Mouse (Mus musculus) lung, embryonic 15.5 days (tissue): Measurements from ENCODE around the gene Ube2g2. TPM values are rescaled to one million over a fixed set of nuclear protein-coding genes. Genes with fewer than 3 reads are reported as not detected.

ENCODE experiments used
- ATAC-seq: fragments of 200-750 bp; cut with Nextera tagmentation; 2 replicates; pipeline ENCODE4 v1.8.0; 2017; ENCODE audit warnings: moderate number of reproducible peaks, borderline replicate concordance; ENCODE audit not compliant: low FRiP score, low TSS enrichment; ENCODE audit errors: extremely low read depth
- H3K27ac ChIP-seq: fragments of 300-500 bp; sonication (generic); 2 replicates; pipeline ENCODE4 v1.5.1; 2015; ENCODE audit warnings: moderate library complexity, mild to moderate bottlenecking, inconsistent platforms
- H3K27me3 ChIP-seq: fragments of 300-500 bp; sonication (generic); 2 replicates; pipeline ENCODE4 v1.6.1; 2015; ENCODE audit warnings: inconsistent platforms
- H3K36me3 ChIP-seq: fragments of 300-500 bp; sonication (generic); 2 replicates; pipeline ENCODE4 v1.6.1; 2015; ENCODE audit warnings: inconsistent platforms
- H3K4me1 ChIP-seq: fragments of 300-500 bp; sonication (generic); 2 replicates; pipeline ENCODE4 v1.6.1; 2015; ENCODE audit warnings: inconsistent platforms
- H3K4me2 ChIP-seq: fragments of 300-500 bp; sonication (generic); 2 replicates; pipeline ENCODE4 v1.6.1; 2015; ENCODE audit warnings: inconsistent platforms, mild to moderate bottlenecking, moderate library complexity
- H3K4me3 ChIP-seq: fragments of 300-500 bp; sonication (generic); 2 replicates; pipeline ENCODE4 v1.5.1; 2015; ENCODE audit warnings: mild to moderate bottlenecking, inconsistent platforms
- H3K9ac ChIP-seq: fragments of 300-500 bp; sonication (generic); 2 replicates; pipeline ENCODE4 v1.6.1; 2015; ENCODE audit warnings: inconsistent platforms
- H3K9me3 ChIP-seq: fragments of 300-500 bp; sonication (generic); 2 replicates; pipeline ENCODE4 v1.6.1; 2016; ENCODE audit warnings: inconsistent platforms
- WGBS: fragments of 180-500 bp; shearing (Covaris S2); methylation state at CpG from one replicate; pipeline ENCODE4 v1.1.7; 2015; 5-methylcytosine and 5-hydroxymethylcytosine counted together
- polyA plus RNA-seq: library from polyadenylated mRNA; unstranded; fragments of >200 nt; fragmentation: Nextera tagmentation; extraction: Ambion mirVana; gene quantifications from 2 replicates; pipeline ENCODE4 v1.2.1, GENCODE M21; 2015

Ube2g2 gene
- 73.8 and 74.3 TPM in 2 replicates for polyA plus RNA-seq

DNA sequence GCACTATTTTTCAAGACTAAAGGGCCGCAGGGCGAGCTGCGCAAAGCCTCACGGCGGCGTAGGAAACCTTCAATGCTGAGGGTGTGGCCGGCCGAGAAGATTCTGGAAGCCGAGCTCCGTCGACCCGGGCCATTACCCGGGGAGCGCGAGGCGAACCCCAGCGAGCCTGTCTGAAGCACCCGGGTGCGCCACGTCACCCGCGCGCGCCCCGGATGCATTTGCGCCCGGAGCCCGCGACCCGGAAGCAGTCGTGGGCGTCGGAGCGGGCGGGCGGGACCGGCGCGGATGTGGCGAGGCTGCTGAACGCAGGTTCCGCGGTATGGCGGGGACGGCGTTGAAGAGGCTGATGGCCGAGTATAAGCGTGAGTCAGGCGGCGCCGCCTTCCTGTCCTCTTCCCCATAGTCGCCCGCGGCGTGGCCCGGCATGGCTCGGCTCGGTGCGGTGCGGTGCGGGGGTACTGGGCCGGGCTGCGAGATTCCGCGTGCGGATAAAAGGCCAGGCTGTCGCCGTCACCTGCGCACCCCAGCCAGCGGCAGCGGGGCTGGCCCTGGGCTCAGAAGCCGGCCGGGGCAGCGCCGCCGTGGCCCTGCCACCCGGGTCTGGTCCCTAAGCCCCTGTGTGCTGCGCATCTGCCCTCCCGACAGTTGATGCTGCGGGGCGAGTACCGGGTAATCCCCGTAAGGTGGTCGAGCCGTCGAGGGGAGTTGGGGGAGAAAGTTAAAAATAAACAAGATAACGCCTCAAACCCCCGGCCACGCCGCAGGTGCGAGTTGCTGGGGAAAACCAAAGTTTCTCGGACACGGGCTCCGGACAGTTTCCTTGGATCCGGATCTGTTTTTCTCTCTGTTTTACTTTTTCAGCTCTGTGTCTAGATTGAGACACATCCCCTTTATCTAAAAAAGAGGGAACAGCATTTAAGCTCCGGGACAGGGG lies at the start of gene Ube2g2:
Gene Ube2g2, plus strand, starts transcription at position 221 of the 934 bp plus-strand sequence.
- peak; percentile 95 for ATAC-seq
- H3K36me3 ChIP-seq = peaks cover 9% of the 10 kb centered on the region
- H3K4me1 ChIP-seq = peaks cover 34% of the 10 kb centered on the region
- H3K9ac ChIP-seq = peak within 1 kb of the TSS; percentile 93
- WGBS = under 1% methylated on average over 92 of the region's 96 CpGs
- H3K27ac ChIP-seq = peak within 1 kb of the TSS; percentile 87
- H3K4me2 ChIP-seq = peak within 1 kb of the TSS; percentile 74
- H3K9me3 ChIP-seq = no peaks in the 10 kb centered on the region
- no peaks in the 10 kb centered on the region for H3K27me3 ChIP-seq
- H3K4me3 ChIP-seq = peak within 1 kb of the TSS; percentile 94

DNA sequence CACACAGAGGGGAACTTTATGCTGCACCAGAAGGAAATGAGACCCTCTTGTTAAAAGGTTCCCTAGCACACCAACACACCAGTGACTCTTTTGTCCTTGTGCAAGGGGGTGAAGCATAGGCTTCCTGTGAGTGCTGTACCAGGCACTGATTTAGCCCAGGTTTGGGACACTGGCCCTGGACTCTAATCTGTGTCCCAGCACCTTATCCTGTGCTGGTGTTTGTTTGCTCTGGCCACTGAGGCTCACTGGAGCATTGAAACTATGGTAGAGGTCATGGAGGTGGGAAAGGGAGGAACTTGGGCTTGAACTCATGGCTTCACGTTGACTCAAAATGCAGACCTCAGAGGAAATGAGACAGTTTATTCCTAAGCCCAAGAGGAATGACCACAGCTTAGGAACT lies 48.9 kb upstream of the Ube2g2 start:
- Histone ChIP-seq H3K9ac (no peak overlapping the region), H3K27ac (no peak overlapping the region), H3K4me1 (peaks cover 10% of the 10 kb centered on the region), H3K4me3 (no peak overlapping the region), H3K4me2 (no peak overlapping the region), H3K27me3 (no peaks in the 10 kb centered on the region), H3K36me3 (no peaks in the 10 kb centered on the region), H3K9me3 (no peaks in the 10 kb centered on the region)
- ATAC-seq = no peak
- WGBS = 69% methylated on average over 1 of the region's 1 CpGs

DNA sequence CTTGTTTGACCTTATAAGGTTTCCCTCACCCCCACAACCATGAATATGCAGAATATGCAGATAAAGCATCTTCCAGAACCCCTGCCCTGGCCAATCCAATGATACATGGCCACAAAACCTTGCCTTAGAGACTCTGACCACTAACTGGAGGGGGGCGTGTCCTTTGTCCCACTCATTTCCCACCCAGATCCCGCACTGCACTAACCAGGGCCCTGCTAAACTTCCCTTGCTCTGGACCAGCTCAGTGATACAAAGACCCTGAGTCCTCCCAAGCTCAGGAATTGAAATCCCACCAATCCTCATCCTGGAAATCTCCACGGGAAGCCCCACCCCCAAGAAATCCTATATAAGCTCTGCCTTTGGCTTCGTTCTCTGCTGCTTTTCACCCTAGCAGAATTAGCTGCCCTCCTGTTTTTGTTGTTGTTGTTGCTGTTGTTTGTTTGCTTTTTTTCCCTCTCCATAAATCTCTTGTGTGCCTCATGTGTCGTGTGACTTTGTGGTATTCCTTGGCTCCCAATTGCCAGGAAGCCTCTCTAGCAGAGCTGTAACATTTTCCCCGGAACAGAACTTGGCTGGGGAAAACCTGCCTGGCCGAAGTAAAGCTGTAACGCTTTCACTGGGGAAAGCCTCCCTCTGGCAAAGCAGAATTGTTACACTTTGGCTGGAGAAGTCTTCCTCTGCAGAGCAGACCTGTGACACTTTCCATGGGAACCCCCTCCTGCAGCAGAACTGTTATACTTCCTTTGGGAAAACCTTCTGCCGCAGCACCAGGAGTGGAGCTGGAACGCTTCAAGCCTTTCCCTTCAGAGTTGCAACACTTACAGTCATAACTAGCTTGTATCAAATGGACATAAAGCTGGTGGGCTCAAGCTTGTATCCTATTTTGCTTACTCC lies 41.8 kb upstream of the Ube2g2 start:
- Histone ChIP-seq H3K4me3 (no peak overlapping the region), H3K4me1 (peaks cover 24% of the 10 kb centered on the region), H3K4me2 (peak overlapping the region; percentile 64; the same call in 1 of the 2 replicates), H3K9me3 (no peaks in the 10 kb centered on the region), H3K9ac (no peak overlapping the region), H3K36me3 (no peaks in the 10 kb centered on the region), H3K27ac (no peak overlapping the region), H3K27me3 (no peaks in the 10 kb centered on the region)
- 52% methylated on average over 10 of the region's 10 CpGs for WGBS
- ATAC-seq = no peak

DNA sequence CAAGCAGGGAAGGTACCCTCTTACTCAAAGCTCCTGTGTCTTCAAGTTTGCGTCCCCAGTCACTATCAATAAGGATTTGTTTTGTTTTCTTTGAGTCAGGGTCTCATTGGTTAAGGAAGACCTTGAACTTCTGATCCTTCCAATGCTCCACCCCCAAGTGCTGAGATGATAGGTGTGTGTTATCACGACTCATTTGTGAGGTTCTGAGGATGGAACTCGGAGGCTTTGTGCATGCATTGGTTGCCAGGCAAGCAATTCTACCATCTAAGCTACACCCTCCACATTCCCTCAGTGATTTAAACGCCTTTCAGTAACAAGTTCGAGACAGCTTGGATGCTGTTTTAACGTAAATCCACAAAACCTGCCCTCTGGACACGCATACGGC lies 41.1 kb upstream of the Ube2g2 start:
- ATAC-seq = no peak
- Histone ChIP-seq H3K36me3 (no peaks in the 10 kb centered on the region), H3K4me1 (peaks cover 24% of the 10 kb centered on the region), H3K9ac (peak overlapping the region; percentile 38), H3K27me3 (no peaks in the 10 kb centered on the region), H3K27ac (no peak overlapping the region), H3K4me2 (peak overlapping the region; percentile 64), H3K4me3 (peak overlapping the region; percentile 76), H3K9me3 (no peaks in the 10 kb centered on the region)
- 5% methylated on average over 8 of the region's 8 CpGs for WGBS

DNA sequence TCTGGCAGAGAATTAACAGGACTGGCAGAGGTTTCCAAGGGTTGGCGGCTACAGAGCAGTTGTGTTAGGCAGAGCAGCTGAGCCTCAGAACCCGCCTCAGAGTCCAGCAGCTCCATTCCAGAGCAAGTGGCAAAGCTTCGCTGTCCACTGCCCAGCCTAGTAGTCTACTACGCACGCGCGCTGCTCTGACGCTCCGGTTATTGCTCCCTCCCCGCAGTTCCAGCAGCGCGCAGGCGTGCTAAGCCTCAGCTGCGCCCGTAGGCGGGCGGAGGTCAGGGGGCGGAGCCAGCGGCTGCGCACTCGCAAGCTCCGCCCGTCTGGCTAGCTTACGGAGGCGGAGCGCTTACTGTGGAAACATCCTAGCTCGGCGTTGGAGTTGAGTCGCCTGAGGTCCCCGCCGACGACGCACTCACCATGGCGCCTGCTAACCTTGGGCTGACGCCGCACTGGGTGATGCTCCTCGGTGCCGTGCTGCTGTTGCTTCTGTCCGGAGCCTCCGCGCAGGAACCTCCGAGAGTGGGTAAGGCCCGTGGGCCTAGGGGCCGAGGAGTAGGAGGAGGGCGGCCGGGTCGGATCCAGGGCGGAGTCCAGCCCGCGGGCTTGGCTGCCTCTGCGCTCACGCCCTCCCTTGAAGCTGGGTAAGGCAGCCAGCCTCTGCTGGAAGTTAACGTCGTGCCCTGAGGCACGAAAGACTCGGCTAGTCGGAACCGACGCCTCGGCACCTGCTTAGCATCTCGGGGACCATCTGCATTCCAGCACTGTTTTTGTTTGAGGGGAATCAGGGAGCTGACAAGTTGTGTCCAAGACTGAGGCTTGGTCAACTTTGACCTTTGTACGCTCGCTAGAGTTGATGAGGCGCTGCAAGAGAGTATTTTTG lies 40.4 kb upstream of the Ube2g2 start, which contains the start of gene Pttg1ip:
Gene Pttg1ip, plus strand, starts transcription at position 313 of the 877 bp plus-strand sequence.
- peak within 1 kb of the TSS; percentile 64 for H3K4me2 ChIP-seq
- under 1% methylated on average over 64 of the region's 64 CpGs for WGBS
- H3K9me3 ChIP-seq = no peaks in the 10 kb centered on the region
- peak; percentile 96 for ATAC-seq
- no peaks in the 10 kb centered on the region for H3K27me3 ChIP-seq
- H3K36me3 ChIP-seq = no peaks in the 10 kb centered on the region
- H3K4me1 ChIP-seq = peaks cover 24% of the 10 kb centered on the region
- peak within 1 kb of the TSS; percentile 81 for H3K9ac ChIP-seq
- peak within 1 kb of the TSS; percentile 93 for H3K27ac ChIP-seq
- peak within 1 kb of the TSS; percentile 76 for H3K4me3 ChIP-seq

DNA sequence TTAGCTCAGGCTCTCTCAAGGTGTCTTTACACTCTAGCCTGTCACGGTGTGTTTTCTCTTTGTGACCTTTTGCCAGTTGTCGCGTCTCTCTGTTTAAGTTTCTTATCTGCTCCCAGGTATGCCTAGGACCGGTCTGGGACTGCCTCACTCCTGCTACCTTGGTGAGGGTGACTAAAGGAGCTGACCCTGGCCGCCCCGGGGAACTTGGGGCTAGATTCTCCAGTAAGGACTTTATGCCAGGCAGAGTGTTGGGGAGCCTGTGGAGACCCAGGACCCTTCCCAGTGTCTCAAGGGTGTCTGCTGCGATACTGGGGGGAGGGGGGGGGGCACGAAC lies 39.8 kb upstream of the Ube2g2 start:
- H3K9me3 ChIP-seq = no peaks in the 10 kb centered on the region
- H3K27ac ChIP-seq = peak overlapping the region; percentile 93
- H3K4me1 ChIP-seq = peaks cover 24% of the 10 kb centered on the region
- no peak for ATAC-seq
- peak overlapping the region; percentile 76 for H3K4me3 ChIP-seq
- H3K27me3 ChIP-seq = no peaks in the 10 kb centered on the region
- 6% methylated on average over 8 of the region's 8 CpGs for WGBS
- peak overlapping the region; percentile 81 for H3K9ac ChIP-seq
- peaks cover 1% of the 10 kb centered on the region; the same call in 1 of the 2 replicates for H3K36me3 ChIP-seq
- H3K4me2 ChIP-seq = peak overlapping the region; percentile 64

DNA sequence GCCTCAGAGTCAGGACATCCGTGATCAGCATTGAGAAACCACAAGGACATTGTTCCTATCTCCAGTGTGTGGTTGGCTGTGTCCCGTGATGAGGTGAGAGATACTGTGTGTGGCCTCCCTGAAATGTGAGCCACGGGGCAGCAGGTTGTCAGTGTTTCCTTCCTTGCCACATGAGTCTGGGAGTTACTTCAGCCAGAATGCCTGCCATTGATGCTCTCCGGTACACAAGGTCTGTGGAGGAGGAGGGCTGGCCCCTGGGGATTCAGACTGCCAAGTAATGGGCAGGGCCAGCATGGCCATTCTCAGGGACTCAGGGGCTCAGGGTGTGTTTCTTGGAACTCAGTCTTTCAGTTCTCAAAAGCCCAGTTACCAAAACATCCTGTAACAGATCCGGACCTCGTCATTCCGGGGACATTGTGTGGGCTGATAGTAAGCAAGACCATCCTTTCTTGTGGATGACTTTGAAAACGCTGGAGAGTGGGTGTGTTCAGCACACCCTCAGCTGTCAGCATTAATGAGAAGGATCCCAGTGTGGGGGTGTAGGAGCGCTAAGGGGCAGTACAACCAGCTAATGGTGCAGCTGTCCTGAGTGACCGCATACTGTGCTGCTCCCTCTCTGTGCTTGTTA lies 38.2 kb upstream of the Ube2g2 start:
- peaks cover 26% of the 10 kb centered on the region for H3K4me1 ChIP-seq
- WGBS = 62% methylated on average over 10 of the region's 10 CpGs
- ATAC-seq = no peak
- H3K36me3 ChIP-seq = peaks cover 13% of the 10 kb centered on the region; the same call in 1 of the 2 replicates
- H3K4me2 ChIP-seq = no peak overlapping the region
- no peak overlapping the region for H3K9ac ChIP-seq
- no peaks in the 10 kb centered on the region for H3K9me3 ChIP-seq
- no peak overlapping the region for H3K27ac ChIP-seq
- H3K4me3 ChIP-seq = no peak overlapping the region
- H3K27me3 ChIP-seq = no peaks in the 10 kb centered on the region

DNA sequence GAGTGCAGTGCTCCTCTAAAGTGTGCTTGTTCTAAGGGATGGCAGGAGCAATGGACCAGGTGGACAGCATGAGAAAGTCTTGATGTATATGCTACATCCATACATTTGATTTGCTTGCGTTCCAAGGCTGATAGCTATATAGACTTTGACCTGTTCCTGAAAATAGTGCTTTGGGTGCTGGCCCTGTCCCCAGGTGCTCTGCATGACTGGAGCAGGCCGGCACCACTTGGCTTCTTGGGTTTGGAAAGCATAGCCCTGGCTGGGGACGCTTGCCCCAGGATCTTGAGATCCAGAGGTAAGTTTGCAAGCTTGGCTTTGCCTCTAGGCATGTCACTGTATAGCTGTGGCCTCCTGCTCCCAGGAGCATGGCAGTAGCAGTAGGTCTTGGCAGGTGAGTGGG lies 35.4 kb upstream of the Ube2g2 start:
- H3K36me3 ChIP-seq = peaks cover 22% of the 10 kb centered on the region; the same call in 1 of the 2 replicates
- H3K4me1 ChIP-seq = peaks cover 29% of the 10 kb centered on the region
- no peak overlapping the region for H3K9ac ChIP-seq
- H3K4me3 ChIP-seq = no peak overlapping the region
- no peak overlapping the region for H3K27ac ChIP-seq
- no peaks in the 10 kb centered on the region for H3K9me3 ChIP-seq
- H3K4me2 ChIP-seq = no peak overlapping the region
- WGBS = 78% methylated on average over 3 of the region's 3 CpGs
- ATAC-seq = no peak
- H3K27me3 ChIP-seq = no peaks in the 10 kb centered on the region

DNA sequence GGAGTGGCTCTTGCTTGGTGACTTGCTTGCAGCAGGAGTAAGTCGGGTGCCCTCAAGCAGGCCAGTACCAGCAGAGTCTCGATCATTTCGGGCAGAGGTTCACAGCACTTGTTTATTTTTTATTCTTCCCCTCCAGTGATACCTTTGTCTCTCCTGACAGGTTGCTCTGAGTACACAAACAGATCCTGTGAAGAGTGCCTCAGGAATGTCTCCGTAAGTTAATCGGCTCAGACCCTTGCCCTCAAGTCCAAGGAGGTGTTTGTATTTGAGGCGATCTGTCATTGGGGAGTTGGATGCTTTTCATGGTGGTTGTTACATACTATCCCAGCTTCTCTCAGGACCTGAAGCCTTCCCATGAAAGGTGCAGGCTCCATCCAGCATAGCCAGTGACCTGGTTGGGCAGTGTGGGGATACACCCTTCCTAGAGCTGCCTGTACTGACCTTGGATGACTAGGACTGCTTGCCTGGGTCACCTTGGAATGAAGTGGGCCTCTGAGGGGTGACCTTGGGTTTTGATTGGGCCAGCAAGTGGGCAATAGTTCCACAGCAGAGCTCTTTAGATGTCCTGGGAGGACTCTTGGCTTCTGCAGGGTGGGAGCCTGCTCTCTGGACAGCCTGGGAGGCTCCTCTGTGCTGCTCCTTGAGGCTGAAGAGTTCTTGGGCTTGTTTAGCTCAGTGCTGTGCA lies 34.8 kb upstream of the Ube2g2 start:
- Histone ChIP-seq H3K4me2 (no peak overlapping the region), H3K9ac (no peak overlapping the region), H3K36me3 (peaks cover 23% of the 10 kb centered on the region; the same call in 1 of the 2 replicates), H3K4me1 (peaks cover 29% of the 10 kb centered on the region), H3K4me3 (no peak overlapping the region), H3K9me3 (no peaks in the 10 kb centered on the region), H3K27me3 (no peaks in the 10 kb centered on the region), H3K27ac (no peak overlapping the region)
- no peak for ATAC-seq
- 35% methylated on average over 6 of the region's 6 CpGs for WGBS

DNA sequence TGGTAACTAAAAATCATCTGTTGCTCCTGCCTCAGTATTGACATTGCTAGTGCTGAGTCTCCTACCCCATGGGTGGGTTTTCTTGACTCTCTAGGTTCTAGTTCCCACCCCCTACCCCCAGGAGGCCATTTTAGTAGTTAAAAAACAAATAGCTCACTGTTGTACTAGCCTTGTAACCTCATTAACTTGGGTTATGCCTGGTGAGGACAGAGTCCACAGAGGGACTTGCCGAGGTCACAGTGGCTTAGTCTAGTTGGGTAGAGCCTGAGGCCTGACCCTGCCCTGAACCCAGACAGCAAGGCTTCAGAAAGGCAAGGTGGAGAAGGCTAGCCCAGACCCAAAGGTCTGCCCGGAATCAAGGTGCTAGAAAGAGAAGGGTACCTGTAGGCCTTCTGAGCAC lies 34.0 kb upstream of the Ube2g2 start:
- Histone ChIP-seq H3K27me3 (no peaks in the 10 kb centered on the region), H3K9ac (no peak overlapping the region), H3K27ac (no peak overlapping the region), H3K4me3 (no peak overlapping the region), H3K4me2 (no peak overlapping the region), H3K4me1 (peaks cover 21% of the 10 kb centered on the region), H3K36me3 (peaks cover 31% of the 10 kb centered on the region), H3K9me3 (no peaks in the 10 kb centered on the region)
- WGBS = 85% methylated on average over 2 of the region's 2 CpGs
- no peak for ATAC-seq
